Mouse (Mus musculus) hindbrain, postnatal 0 days (tissue): Measurements from ENCODE around the gene Them7. TPM values are rescaled to one million over a fixed set of nuclear protein-coding genes. Genes with fewer than 3 reads are reported as not detected.

Source experiments
- ATAC-seq: fragments of 200-750 bp; cut with Nextera tagmentation; 2 replicates; pipeline ENCODE4 v1.8.0; 2017; ENCODE audit warnings: mild to moderate bottlenecking, moderate TSS enrichment, moderate library complexity
- DNase-seq: peaks from one replicate; pipeline ENCODE4 v3.0.0-alpha.2; 2015; ENCODE audit warnings: low spot score
- H3K27ac ChIP-seq: fragments of 300-500 bp; sonication (generic); 2 replicates; pipeline ENCODE4 v1.5.1; 2014; ENCODE audit warnings: mild to moderate bottlenecking
- H3K27me3 ChIP-seq: fragments of 300-500 bp; sonication (generic); 2 replicates; pipeline ENCODE4 v1.6.1; 2014; ENCODE audit warnings: low read length, mixed read lengths; ENCODE audit not compliant: insufficient read depth
- H3K36me3 ChIP-seq: fragments of 300-500 bp; sonication (generic); 2 replicates; pipeline ENCODE4 v1.6.1; 2014; ENCODE audit warnings: low read length, mixed read lengths; ENCODE audit not compliant: insufficient read depth
- H3K4me1 ChIP-seq: fragments of 300-500 bp; sonication (generic); 2 replicates; pipeline ENCODE4 v1.6.1; 2014; ENCODE audit warnings: antibody characterized with exemption, low read length, mixed read lengths; ENCODE audit not compliant: insufficient read depth
- H3K4me2 ChIP-seq: fragments of 300-500 bp; sonication (generic); 2 replicates; pipeline ENCODE4 v1.6.1; 2014; ENCODE audit warnings: low read depth, mild to moderate bottlenecking, low read length, moderate library complexity, mixed read lengths
- H3K4me3 ChIP-seq: fragments of 300-500 bp; sonication (generic); 2 replicates; pipeline ENCODE4 v1.5.1; 2014; ENCODE audit warnings: low read length
- H3K9ac ChIP-seq: fragments of 300-500 bp; sonication (generic); replicated peaks from 2 replicates; pipeline ENCODE4 v1.6.1; 2014; ENCODE audit warnings: mild to moderate bottlenecking, low read length, moderate library complexity, mixed read lengths
- H3K9me3 ChIP-seq: fragments of 300-500 bp; sonication (generic); 2 replicates; pipeline ENCODE4 v1.6.1; 2016; ENCODE audit warnings: low read length, mixed read lengths
- CTCF ChIP-seq: IDR thresholded peaks from 2 replicates; pipeline ENCODE4 v1.5.1; 2016; ENCODE audit warnings: antibody characterized with exemption, control low read depth, low read depth
- WGBS: fragments of 180-500 bp; shearing (Covaris S2); extraction: QIAGEN DNeasy Blood & Tissue Kit; methylation state at CpG from one replicate; pipeline ENCODE4 v1.1.7; 2014; 5-methylcytosine and 5-hydroxymethylcytosine counted together
- polyA plus RNA-seq: library from polyadenylated mRNA; unstranded; fragments of >200 nt; fragmentation: Nextera tagmentation; extraction: Ambion mirVana; gene quantifications from 2 replicates; pipeline ENCODE4 v1.2.1, GENCODE M21; 2015
- total RNA-seq: library from RNA; depleted of rRNA; stranded (reverse); fragments of >200 nt; gene quantifications from 2 replicates; pipeline ENCODE4 v1.2.3, GENCODE M21; 2014

Them7 gene
- total and polyA plus RNA-seq, 2 experiments from 2014 or later = 0.15 TPM; not detected in 1

GRCm38 (mm10) chr2:105379682-105380081 lies 155.6 kb downstream of the Them7 start:
- H3K4me3 ChIP-seq = no peak overlapping the region
- no peak for TF ChIP-seq CTCF

GRCm38 (mm10) chr2:105380757-105381319 lies 156.7 kb downstream of the Them7 start:
- no peaks in the 10 kb centered on the region for H3K27me3 ChIP-seq
- DNase-seq (no peak), ATAC-seq (no peak)
- H3K9ac ChIP-seq = no peak overlapping the region
- H3K27ac ChIP-seq = no peak overlapping the region
- WGBS = 87% methylated on average over 3 of the region's 3 CpGs
- TF ChIP-seq CTCF = no peak
- no peaks in the 10 kb centered on the region for H3K9me3 ChIP-seq
- no peaks in the 10 kb centered on the region for H3K36me3 ChIP-seq
- H3K4me2 ChIP-seq = no peak overlapping the region
- no peaks in the 10 kb centered on the region for H3K4me1 ChIP-seq
- no peak overlapping the region for H3K4me3 ChIP-seq

More at GRCm38 (mm10) chr2:105379682-105380081, 155.6 kb downstream of the Them7 start:
- Histone ChIP-seq H3K27ac (no peak overlapping the region), H3K4me1 (no peaks in the 10 kb centered on the region), H3K9ac (no peak overlapping the region), H3K36me3 (no peaks in the 10 kb centered on the region), H3K9me3 (no peaks in the 10 kb centered on the region), H3K4me2 (no peak overlapping the region), H3K27me3 (no peaks in the 10 kb centered on the region)
- DNase-seq = no peak
- WGBS = 70% methylated on average over 1 of the region's 1 CpGs
- no peak for ATAC-seq

- H3K4me3 ChIP-seq = no peak overlapping the region
- H3K27ac ChIP-seq = no peak overlapping the region
- no peaks in the 10 kb centered on the region for H3K9me3 ChIP-seq
- ATAC-seq (no peak), DNase-seq (no peak)
- H3K4me1 ChIP-seq = no peaks in the 10 kb centered on the region
- WGBS = 83% methylated on average over 8 of the region's 8 CpGs
- H3K27me3 ChIP-seq = no peaks in the 10 kb centered on the region
- H3K4me2 ChIP-seq = no peak overlapping the region
- H3K9ac ChIP-seq = no peak overlapping the region
- TF ChIP-seq CTCF = no peak
- H3K36me3 ChIP-seq = no peaks in the 10 kb centered on the region; the same call in 1 of the 2 replicates
These were observed 158.9 kb downstream of the Them7 start for GRCm38 (mm10) chr2:105383063-105383462.

- Histone ChIP-seq H3K36me3 (no peaks in the 10 kb centered on the region; the same call in 1 of the 2 replicates), H3K4me1 (no peaks in the 10 kb centered on the region), H3K4me2 (no peak overlapping the region), H3K4me3 (no peak overlapping the region), H3K27ac (no peak overlapping the region), H3K27me3 (no peaks in the 10 kb centered on the region), H3K9ac (no peak overlapping the region), H3K9me3 (no peaks in the 10 kb centered on the region)
- TF ChIP-seq CTCF = no peak
- no peak for DNase-seq
- WGBS = 74% methylated on average over 3 of the region's 3 CpGs
- ATAC-seq = no peak
These were observed 160.9 kb downstream of the Them7 start for GRCm38 (mm10) chr2:105384998-105385397.

DNA sequence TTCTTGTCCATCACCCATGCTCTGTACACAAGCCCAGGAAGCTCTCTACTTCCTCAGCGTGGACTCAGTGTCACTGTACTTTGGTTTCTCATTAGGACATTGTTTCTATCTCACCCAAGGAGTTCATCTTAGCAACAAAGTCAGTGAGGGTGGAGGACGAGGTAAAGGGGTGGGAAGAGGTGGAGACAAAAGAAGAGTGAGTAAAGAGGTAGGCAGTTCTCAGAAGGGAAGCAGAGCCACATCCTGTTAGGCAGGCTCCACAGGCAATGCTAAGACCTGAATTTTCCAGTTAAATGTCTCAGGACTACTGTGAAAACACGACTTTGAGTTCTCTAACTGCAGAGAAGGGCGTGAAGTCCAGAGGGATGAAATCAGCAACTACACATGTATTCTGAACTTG lies 162.3 kb downstream of the Them7 start:
- H3K4me2 ChIP-seq = no peak overlapping the region
- no peak for TF ChIP-seq CTCF
- H3K4me1 ChIP-seq = no peaks in the 10 kb centered on the region
- DNase-seq = no peak
- ATAC-seq = no peak
- H3K27ac ChIP-seq = no peak overlapping the region
- no peak overlapping the region for H3K9ac ChIP-seq
- H3K36me3 ChIP-seq = no peaks in the 10 kb centered on the region; the same call in 1 of the 2 replicates
- H3K4me3 ChIP-seq = no peak overlapping the region
- no peaks in the 10 kb centered on the region for H3K27me3 ChIP-seq
- WGBS = 89% methylated on average over 4 of the region's 4 CpGs
- no peaks in the 10 kb centered on the region for H3K9me3 ChIP-seq

- Histone ChIP-seq H3K27ac (no peak overlapping the region), H3K9ac (no peak overlapping the region), H3K4me3 (no peak overlapping the region), H3K27me3 (no peaks in the 10 kb centered on the region), H3K4me1 (no peaks in the 10 kb centered on the region), H3K9me3 (no peaks in the 10 kb centered on the region), H3K4me2 (no peak overlapping the region), H3K36me3 (no peaks in the 10 kb centered on the region; the same call in 1 of the 2 replicates)
- DNase-seq (no peak), ATAC-seq (no peak)
- WGBS = 72% methylated on average over 17 of the region's 17 CpGs
- TF ChIP-seq CTCF = no peak
These were observed 165.1 kb downstream of the Them7 start for GRCm38 (mm10) chr2:105389007-105389890.
